Mouse (Mus musculus): Measurements from ENCODE around the gene Olfr214.
"Not testable (repeated sequence)": the region's sequence is repeated elsewhere in the genome, so short reads cannot be mapped to it uniquely, and the experiment has no call there.

GRCm38 (mm10) chr6:116600969-116601368 is 46.9 kb downstream of the Olfr214 start:
- not testable (repeated sequence) for TF ChIP-seq CTCF, POLR2A (IDR thresholded peaks at IDR 0.05; ENCODE audit: insufficient read depth, low read depth, low read length)

Measured in olfactory bulb, adult 2 months (tissue).